Mouse (Mus musculus) olfactory bulb, adult 2 months (tissue): ENCODE measurements at regions not wholly inside any gene's neighbourhood (a gene's known extent, or its start where the extent isn't known, plus 50 kb on each side); places are given as distances from the start of the nearest gene placed in this dataset.

Experiments
- H3K27ac ChIP-seq: fragments of 200-500 bp; 2 replicates; pipeline ENCODE4 v1.5.1; 2012; ENCODE audit warnings: low read depth, low read length; ENCODE audit not compliant: insufficient read depth
- H3K4me1 ChIP-seq: fragments of 200-500 bp; 2 replicates; pipeline ENCODE4 v1.6.1; 2012; ENCODE audit warnings: low read length; ENCODE audit not compliant: control insufficient read depth, insufficient read depth
- H3K4me3 ChIP-seq: fragments of 200-500 bp; 2 replicates; pipeline ENCODE4 v1.5.1; 2012; ENCODE audit warnings: mild to moderate bottlenecking, low read depth, low read length, moderate library complexity; ENCODE audit not compliant: insufficient read depth
- CTCF ChIP-seq: fragments of 200-500 bp; IDR thresholded peaks from 2 replicates; pipeline ENCODE4 v1.5.1; 2012; ENCODE audit warnings: low read depth, mild to moderate bottlenecking, low read length, moderate library complexity; ENCODE audit not compliant: insufficient read depth
- POLR2A ChIP-seq: fragments of 200-500 bp; IDR thresholded peaks from 2 replicates; pipeline ENCODE4 v1.6.1; 2012; ENCODE audit warnings: mild to moderate bottlenecking, low read depth, low read length, moderate library complexity; ENCODE audit not compliant: insufficient read depth
- WGBS: fragments of 180-500 bp; shearing (Covaris S2); methylation state at CpG from one replicate; pipeline ENCODE4 v1.1.7; 2018; 5-methylcytosine and 5-hydroxymethylcytosine counted together

GRCm38 (mm10) chr3:137150414-137151010 lies 190.4 kb upstream of the Emcn start:
- WGBS = 37% methylated on average over 14 of the region's 14 CpGs
- no peak for TF ChIP-seq POLR2A
- no peak for TF ChIP-seq CTCF
- peaks cover 4% of the 10 kb centered on the region for H3K4me1 ChIP-seq
- H3K4me3 ChIP-seq = no peak overlapping the region
- peak overlapping the region; percentile 16 for H3K27ac ChIP-seq

DNA sequence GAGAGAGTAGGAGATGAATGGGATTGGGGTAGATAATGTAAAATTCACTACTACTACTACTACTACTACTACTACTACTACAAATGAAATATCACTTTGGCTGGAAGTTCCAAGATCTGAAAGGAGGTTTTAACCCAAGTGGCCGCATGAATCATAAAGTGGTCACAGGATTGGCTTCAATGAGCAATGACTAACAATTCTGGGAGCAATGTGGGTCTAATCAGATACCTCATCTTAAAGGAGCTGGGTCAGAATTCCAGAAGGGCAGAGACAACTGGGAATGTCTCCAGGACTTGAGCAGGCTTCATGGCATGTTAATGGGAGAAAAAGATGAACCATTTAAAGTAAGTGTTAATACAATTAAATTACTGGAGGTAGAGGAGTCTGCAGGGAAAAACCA lies 189.4 kb upstream of the Emcn start:
- Histone ChIP-seq H3K4me3 (no peak overlapping the region), H3K4me1 (peaks cover 4% of the 10 kb centered on the region), H3K27ac (no peak overlapping the region)
- WGBS = 77% methylated on average over 1 of the region's 1 CpGs
- TF ChIP-seq POLR2A = no peak
- no peak for TF ChIP-seq CTCF

DNA sequence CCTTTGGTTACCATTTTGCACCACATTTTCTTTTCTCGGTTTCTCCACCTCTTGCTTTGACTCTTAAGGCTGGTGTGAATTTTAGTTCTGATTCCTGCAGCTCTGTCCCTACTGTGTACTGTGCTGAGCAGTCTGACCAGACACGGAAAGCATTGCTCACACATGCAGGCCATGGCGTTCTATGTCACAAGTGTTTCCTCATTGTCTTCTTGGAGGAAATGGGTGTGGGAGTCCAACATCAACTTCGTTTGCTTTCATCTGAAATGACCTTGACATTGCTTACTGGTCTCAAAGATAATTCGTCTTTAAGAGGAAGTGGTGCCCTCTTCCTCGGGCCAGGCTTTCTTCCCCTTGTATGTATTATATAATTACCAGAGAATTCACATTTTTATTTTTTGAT lies 187.6 kb upstream of the Emcn start:
- TF ChIP-seq CTCF (no peak), POLR2A (no peak)
- WGBS = 89% methylated on average over 6 of the region's 6 CpGs

DNA sequence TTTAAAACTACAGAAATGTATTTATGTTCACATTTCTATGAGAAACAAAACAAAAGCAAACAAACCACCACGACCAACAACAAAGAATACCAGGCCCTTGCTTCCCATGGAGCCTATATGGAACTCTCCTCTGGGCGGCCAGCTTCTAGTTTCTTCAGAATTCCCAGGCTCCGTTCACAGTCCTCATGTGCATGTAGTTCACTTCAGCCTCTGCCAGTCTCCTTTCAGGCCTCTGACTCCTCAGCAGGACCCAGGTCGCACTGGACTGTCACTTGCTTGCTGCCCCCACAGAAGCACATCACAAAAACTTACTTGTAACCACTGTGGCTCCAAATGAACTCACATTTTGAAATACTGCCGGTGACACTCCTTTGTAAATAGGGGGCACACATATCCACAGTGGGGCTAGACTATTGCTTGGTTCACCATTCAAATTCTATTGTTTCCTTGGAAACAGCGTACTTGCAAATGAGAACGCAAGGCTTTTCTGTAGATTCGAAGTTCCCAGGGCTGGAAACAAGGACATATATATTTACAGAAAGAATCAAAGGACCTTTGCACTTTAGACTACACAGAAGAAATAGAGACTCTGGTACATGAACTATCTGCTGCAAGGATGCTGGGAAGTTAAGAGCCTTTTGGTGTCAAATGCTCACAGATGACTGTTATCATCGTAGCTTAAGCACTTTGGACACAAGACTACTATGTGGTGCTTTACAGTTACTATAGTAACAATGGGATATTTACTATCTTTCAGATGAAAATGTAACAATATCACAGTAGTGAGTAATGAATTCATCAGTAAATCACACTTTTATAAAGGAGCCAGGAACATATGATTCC lies 186.4 kb upstream of the Emcn start:
- Histone ChIP-seq H3K27ac (no peak overlapping the region), H3K4me1 (peaks cover 4% of the 10 kb centered on the region), H3K4me3 (no peak overlapping the region)
- no peak for TF ChIP-seq POLR2A
- TF ChIP-seq CTCF = no peak
- 59% methylated on average over 9 of the region's 9 CpGs for WGBS

More for the DNA sequence above, 187.6 kb upstream of the Emcn start:
- Histone ChIP-seq H3K4me3 (no peak overlapping the region), H3K4me1 (peaks cover 4% of the 10 kb centered on the region), H3K27ac (no peak overlapping the region)

- no peak overlapping the region for H3K27ac ChIP-seq
- no peak overlapping the region for H3K4me3 ChIP-seq
- WGBS = 88% methylated on average over 3 of the region's 3 CpGs
- peaks cover 4% of the 10 kb centered on the region for H3K4me1 ChIP-seq
- no peak for TF ChIP-seq POLR2A
- no peak for TF ChIP-seq CTCF
These were observed 185.8 kb upstream of the Emcn start for GRCm38 (mm10) chr3:137155043-137155404.

DNA sequence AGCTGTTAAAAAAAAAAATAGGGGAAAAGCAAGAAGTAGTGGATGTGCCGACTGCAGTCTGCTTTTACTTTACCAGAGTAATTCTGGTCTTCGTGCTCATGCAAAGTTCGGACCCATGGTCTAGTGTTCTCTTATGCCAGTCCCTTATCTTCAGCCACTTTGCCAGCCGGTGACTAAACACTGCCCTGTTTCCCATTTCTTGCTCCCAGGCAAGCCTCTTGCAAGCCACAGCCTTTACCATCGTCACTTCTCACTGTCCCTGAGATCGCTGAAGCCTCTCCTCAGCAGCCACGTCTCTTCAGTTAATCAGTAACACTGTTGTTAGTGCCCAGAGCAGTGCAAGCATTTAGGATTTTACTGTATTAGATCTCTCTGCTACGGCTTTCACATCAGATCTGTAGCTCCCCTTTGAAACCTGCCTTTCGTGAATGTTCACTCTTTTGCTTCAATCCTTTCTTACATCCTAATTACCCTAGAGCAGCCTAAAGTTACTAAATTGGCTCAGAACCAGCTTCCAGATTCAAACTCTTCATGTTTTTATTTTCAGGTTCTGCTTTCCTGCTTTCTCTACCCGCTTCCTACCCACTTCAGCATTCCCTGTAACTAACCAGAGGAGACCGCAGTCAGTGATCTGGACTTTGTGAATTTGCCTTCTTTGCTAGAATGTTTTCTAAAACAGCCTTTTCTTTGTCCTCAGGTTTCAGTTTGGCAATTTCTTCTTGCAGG lies 184.5 kb upstream of the Emcn start:
- 60% methylated on average over 11 of the region's 11 CpGs for WGBS
- Histone ChIP-seq H3K4me3 (no peak overlapping the region), H3K27ac (no peak overlapping the region), H3K4me1 (no peaks in the 10 kb centered on the region)
- TF ChIP-seq POLR2A (no peak), CTCF (no peak)

DNA sequence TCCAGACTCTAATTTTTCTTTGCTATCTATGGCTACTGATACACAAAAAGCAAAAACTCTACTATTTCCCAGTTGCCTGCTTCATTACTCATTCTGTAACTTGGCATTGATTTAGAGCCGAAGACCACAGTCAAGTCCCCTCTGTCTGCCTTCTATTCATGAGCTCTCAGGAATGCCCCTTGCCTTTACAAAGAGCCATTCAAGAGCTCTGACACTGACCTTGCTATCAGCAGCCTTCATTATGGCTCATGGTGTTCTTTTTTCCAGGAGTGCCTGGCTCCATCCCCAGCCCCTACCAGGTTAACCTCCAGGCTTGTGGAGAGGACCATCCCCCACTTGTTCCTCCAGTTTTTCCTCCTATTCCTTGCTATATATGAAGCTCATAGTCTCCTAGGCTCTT lies 151.8 kb upstream of the Emcn start:
- no peak for TF ChIP-seq POLR2A
- TF ChIP-seq CTCF = no peak
- WGBS = 54% methylated on average over 1 of the region's 1 CpGs

DNA sequence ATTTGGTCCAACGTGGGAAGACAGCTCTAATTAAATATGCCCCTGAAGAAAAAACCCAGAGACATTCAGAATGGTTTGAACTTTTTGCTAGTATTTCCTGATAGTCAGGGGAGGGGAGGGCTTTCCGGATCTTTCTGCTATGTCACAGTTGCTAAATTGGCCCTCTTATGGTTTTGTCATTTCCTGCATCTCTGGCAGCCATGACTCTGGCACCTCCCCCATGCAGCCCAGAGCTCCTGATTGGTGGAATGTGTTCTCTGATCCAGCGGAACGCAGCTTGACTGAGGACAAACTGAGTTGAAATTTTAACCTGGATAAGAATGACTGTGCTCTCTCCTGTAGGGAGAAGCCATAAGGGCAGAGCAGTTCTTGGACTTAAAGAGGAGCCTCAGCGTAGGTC lies 150.4 kb upstream of the Emcn start:
- TF ChIP-seq CTCF (no peak), POLR2A (no peak)
- no peak overlapping the region for H3K4me3 ChIP-seq
- no peak overlapping the region for H3K27ac ChIP-seq
- H3K4me1 ChIP-seq = no peaks in the 10 kb centered on the region
- WGBS = 83% methylated on average over 5 of the region's 5 CpGs

More for the DNA sequence above, 151.8 kb upstream of the Emcn start:
- Histone ChIP-seq H3K27ac (no peak overlapping the region), H3K4me1 (no peaks in the 10 kb centered on the region), H3K4me3 (no peak overlapping the region)

- TF ChIP-seq CTCF = no peak
- TF ChIP-seq POLR2A = no peak
- H3K27ac ChIP-seq = no peak overlapping the region
- 95% methylated on average over 4 of the region's 4 CpGs for WGBS
- no peak overlapping the region for H3K4me3 ChIP-seq
- H3K4me1 ChIP-seq = no peaks in the 10 kb centered on the region
These were observed 149.9 kb upstream of the Emcn start for GRCm38 (mm10) chr3:137191009-137191408.
